Mouse (Mus musculus) MEL (cell line): ENCODE measurements around the gene Corin.

Experiments used
- CTCF ChIP-seq, 3 experiments: IDR thresholded peaks in 2 of 3; conservative IDR thresholded peaks in 1 of 3; 2 replicates each; pipeline ENCODE4 v1.5.1; 2011 to 2012; ENCODE audit warnings: low read length in 3 of 3, low read depth in 2 of 3, mild to moderate bottlenecking in 2 of 3, improper control_type of control experiment in 1 of 3, inconsistent platforms in 1 of 3, mixed read lengths in 1 of 3, moderate library complexity in 1 of 3; ENCODE audit not compliant: control insufficient read depth in 1 of 3, insufficient read depth in 1 of 3, poor library complexity in 1 of 3, severe bottlenecking in 1 of 3
- HCFC1 ChIP-seq: IDR thresholded peaks from 2 replicates; pipeline ENCODE4 v1.6.1; 2012; ENCODE audit warnings: low read depth, mild to moderate bottlenecking, inconsistent platforms, low read length, improper control_type of control experiment, moderate library complexity
- MAFK ChIP-seq: IDR thresholded peaks from 2 replicates; pipeline ENCODE4 v1.6.1; 2011; ENCODE audit warnings: low read depth, mild to moderate bottlenecking, low read length, improper control_type of control experiment, borderline replicate concordance
- RAD21 ChIP-seq: IDR thresholded peaks from 2 replicates; pipeline ENCODE4 v1.6.1; 2011; ENCODE audit warnings: mild to moderate bottlenecking, low read depth, low read length, improper control_type of control experiment
- UBTF ChIP-seq: IDR thresholded peaks from 2 replicates; pipeline ENCODE4 v1.6.1; 2012; ENCODE audit warnings: low read depth, mild to moderate bottlenecking, inconsistent platforms, low read length, improper control_type of control experiment, moderate library complexity, borderline replicate concordance; ENCODE audit not compliant: insufficient read depth
- ZC3H11A ChIP-seq: IDR thresholded peaks from 2 replicates; pipeline ENCODE4 v1.6.1; 2012; ENCODE audit warnings: low read depth, mild to moderate bottlenecking, inconsistent platforms, low read length, improper control_type of control experiment

DNA sequence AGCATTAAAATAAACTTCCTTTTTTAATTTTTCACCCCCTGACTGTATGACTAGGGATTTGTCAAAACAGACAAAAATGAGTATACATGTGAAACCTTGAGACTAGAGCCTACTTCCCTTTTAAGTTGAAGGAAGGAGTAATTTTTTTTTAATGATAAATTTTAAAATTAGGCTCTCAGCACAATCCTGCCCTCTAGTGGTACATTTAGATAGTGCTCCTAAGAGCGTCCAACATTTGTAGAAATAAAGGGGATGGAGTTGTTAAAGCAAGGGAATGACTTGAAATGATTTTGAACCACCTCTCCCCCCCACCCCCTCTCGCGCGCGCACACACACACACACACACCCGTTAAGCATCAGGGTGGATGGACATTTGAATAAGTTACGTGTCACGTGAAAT is 234.6 kb downstream of the Corin start:
- TF ChIP-seq MAFK (no peak), RAD21 (peak; percentile 98), CTCF (IDR thresholded peaks at IDR 0.05 in 2 of 3, conservative IDR thresholded peaks at IDR 0.05 in 1 of 3; ENCODE audit: control insufficient read depth in 1 of 3, insufficient read depth in 1 of 3, low read depth in 2 of 3, low read length in 3 of 3, poor library complexity in 1 of 3, severe bottlenecking in 1 of 3) (peak; percentile 24 to 91 (median 57); a peak in 5 of 6 replicates), ZC3H11A (peak; percentile 97), HCFC1 (no peak), UBTF (no peak)
